14 mouse cellular contexts compared by ENCODE assay signal in genomic region chr7:80205705-80206589, GRCm38 (mm10). TPM values are rescaled to one million over a fixed set of nuclear protein-coding genes. Genes with fewer than 3 reads are reported as not detected.
A peak's percentile ranks its signal among the peaks of the same experiment; 100 is the strongest.
DNase-seq lines count a peak whose midpoint lies in the region; ATAC-seq lines count a peak whose summit lies in the region.
"Had no signal": no experiment of that assay in that cellular context is flagged by ENCODE, and none has a peak within 500 bp of the region (broad histone marks: within the 10 kb centered on the region; RNA-seq: fewer than 3 reads in every experiment).

No protein-coding gene starts in this region.

- H3K27ac ChIP-seq in heart, embryonic 12.5 days (ENCODE audit: poor library complexity, severe bottlenecking) = no peak overlapping the region
- H3K27ac ChIP-seq in intestine, embryonic 16.5 days (ENCODE audit: low read length) = peak overlapping the region; percentile 93
- H3K27ac ChIP-seq in stomach, embryonic 15.5 days = peak overlapping the region; percentile 93
- H3K27ac ChIP-seq: hindbrain, postnatal 0 days; macrophage had no signal

- no peak overlapping the region for H3K9ac ChIP-seq in heart, embryonic 12.5 days
- H3K9ac ChIP-seq in intestine, embryonic 16.5 days (ENCODE audit: low read depth, low read length) = peak overlapping the region; percentile 39; the same call in 1 of the 2 replicates
- H3K9ac ChIP-seq in stomach, embryonic 15.5 days = no peak overlapping the region

- H3K27me3 ChIP-seq in heart, embryonic 12.5 days (replicated peaks) = no peaks in the 10 kb centered on the region
- H3K27me3 ChIP-seq in megakaryocyte, embryonic 14.5 days (replicated peaks) = no peaks in the 10 kb centered on the region
- no peaks in the 10 kb centered on the region for H3K27me3 ChIP-seq in intestine, embryonic 16.5 days (replicated peaks; ENCODE audit: control insufficient read depth, insufficient read depth, low read length)
- no peaks in the 10 kb centered on the region for H3K27me3 ChIP-seq in stomach, embryonic 15.5 days (replicated peaks)

- no peak overlapping the region for H3K4me2 ChIP-seq in heart, embryonic 12.5 days
- no peak overlapping the region for H3K4me2 ChIP-seq in intestine, embryonic 16.5 days (ENCODE audit: low read depth, low read length)
- H3K4me2 ChIP-seq in stomach, embryonic 15.5 days = no peak overlapping the region
- H3K4me2 ChIP-seq: heart, embryonic 11.5 days had no signal

- peak; percentile 83 for DNase-seq in heart, adult 11 months
- DNase-seq in lung, postnatal 10 days = no peak
- no peak for DNase-seq in lung, postnatal 4 days
- DNase-seq: adrenal gland, adult 8-10 months; spleen, adult 18-20 months had no signal

- H3K4me3 ChIP-seq in heart, embryonic 12.5 days = no peak overlapping the region
- H3K4me3 ChIP-seq in megakaryocyte, embryonic 14.5 days (replicated peaks) = peak overlapping the region; percentile 98
- H3K4me3 ChIP-seq in intestine, embryonic 16.5 days (ENCODE audit: low read length) = no peak overlapping the region
- no peak overlapping the region for H3K4me3 ChIP-seq in stomach, embryonic 15.5 days (replicated peaks)
- H3K4me3 ChIP-seq: myocyte had no signal

- 0 out of 2 replicates have a peak, but pooled peaks cover 3% of the 10 kb centered on the region for H3K36me3 ChIP-seq in heart, embryonic 12.5 days
- H3K36me3 ChIP-seq in megakaryocyte, embryonic 14.5 days (replicated peaks; ENCODE audit: low read length) = peaks cover 83% of the 10 kb centered on the region
- H3K36me3 ChIP-seq in intestine, embryonic 16.5 days (ENCODE audit: control insufficient read depth, insufficient read depth, low read length) = no peaks in the 10 kb centered on the region
- no peaks in the 10 kb centered on the region for H3K36me3 ChIP-seq in stomach, embryonic 15.5 days

- peaks cover 67% of the 10 kb centered on the region for H3K4me1 ChIP-seq in heart, embryonic 12.5 days (replicated peaks)
- H3K4me1 ChIP-seq in megakaryocyte, embryonic 14.5 days = peaks cover 100% of the 10 kb centered on the region
- peaks cover 61% of the 10 kb centered on the region for H3K4me1 ChIP-seq in intestine, embryonic 16.5 days (ENCODE audit: control insufficient read depth, insufficient read depth, low read length)
- peaks cover 73% of the 10 kb centered on the region for H3K4me1 ChIP-seq in stomach, embryonic 15.5 days

- ATAC-seq in heart, embryonic 12.5 days (ENCODE audit: insufficient number of reproducible peaks, low FRiP score) = no peak
- no peak for ATAC-seq in megakaryocyte, adult 5-6 weeks (ENCODE audit: poor library complexity, severe bottlenecking)
- no peak for ATAC-seq in intestine, embryonic 16.5 days
- ATAC-seq in stomach, embryonic 15.5 days (ENCODE audit: insufficient read depth, low FRiP score, low read depth) = no peak
- ATAC-seq: hindbrain, postnatal 0 days had no signal

- H3K9me3 ChIP-seq in heart, embryonic 12.5 days (replicated peaks) = no peaks in the 10 kb centered on the region
- no peaks in the 10 kb centered on the region for H3K9me3 ChIP-seq in megakaryocyte, embryonic 14.5 days
- no peaks in the 10 kb centered on the region for H3K9me3 ChIP-seq in intestine, embryonic 16.5 days (ENCODE audit: control insufficient read depth, low read length)
- no peaks in the 10 kb centered on the region for H3K9me3 ChIP-seq in stomach, embryonic 15.5 days

- WGBS in heart, embryonic 12.5 days = 79% methylated on average over 12 of the region's 12 CpGs
- WGBS in intestine, embryonic 16.5 days = 79% methylated on average over 12 of the region's 12 CpGs
- 77% methylated on average over 12 of the region's 12 CpGs for WGBS in stomach, embryonic 15.5 days

RNA-seq across cellular contexts. Expression of gene Sema4b, which starts 19.3 kb away (rescaled TPM):
- polyA plus RNA-seq in heart, embryonic 12.5 days (2016; fragmentation: Nextera tagmentation; extraction: Ambion mirVana) = 10.3 and 10.7 TPM in 2 replicates
- polyA plus RNA-seq in megakaryocyte, embryonic 14.5 days (2012; ENCODE audit: insufficient read depth, low replicate concordance) = 30.8 and 31.0 TPM in 2 replicates
- 10.1 and 13.7 TPM in 2 replicates for total RNA-seq in megakaryocyte, adult 5-6 weeks (2015)
- 10.5 and 11.1 TPM in 2 replicates for total RNA-seq in megakaryocyte, adult 5-6 weeks (2017)
- polyA plus RNA-seq in intestine, embryonic 16.5 days (2015; fragmentation: Nextera tagmentation; extraction: Ambion mirVana) = 14.9 and 16.3 TPM in 2 replicates
- polyA plus RNA-seq in stomach, embryonic 15.5 days (2015; fragmentation: Nextera tagmentation; extraction: Ambion mirVana) = 22.1 and 23.8 TPM in 2 replicates

RNA-seq across cellular contexts. Expression of gene Cib1, which starts 26.7 kb away (rescaled TPM):
- 43.4 and 47.3 TPM in 2 replicates for polyA plus RNA-seq in heart, embryonic 12.5 days (2016; fragmentation: Nextera tagmentation; extraction: Ambion mirVana)
- 42.4 and 54.0 TPM in 2 replicates for polyA plus RNA-seq in megakaryocyte, embryonic 14.5 days (2012; ENCODE audit: insufficient read depth, low replicate concordance)
- total RNA-seq in megakaryocyte, adult 5-6 weeks (2015) = 107 and 134 TPM in 2 replicates
- 86.5 and 98.1 TPM in 2 replicates for total RNA-seq in megakaryocyte, adult 5-6 weeks (2017)
- 285 and 306 TPM in 2 replicates for polyA plus RNA-seq in intestine, embryonic 16.5 days (2015; fragmentation: Nextera tagmentation; extraction: Ambion mirVana)
- polyA plus RNA-seq in stomach, embryonic 15.5 days (2015; fragmentation: Nextera tagmentation; extraction: Ambion mirVana) = 157 and 158 TPM in 2 replicates

RNA-seq across cellular contexts. Expression of gene Gdpgp1, which starts 26.7 kb away (rescaled TPM):
- polyA plus RNA-seq in heart, embryonic 12.5 days (2016; fragmentation: Nextera tagmentation; extraction: Ambion mirVana) = 3.6 and 3.9 TPM in 2 replicates
- polyA plus RNA-seq in megakaryocyte, embryonic 14.5 days (2012; ENCODE audit: insufficient read depth, low replicate concordance) = 1.6 and 7.0 TPM in 2 replicates
- total RNA-seq in megakaryocyte, adult 5-6 weeks (2015) = 5.2 and 5.4 TPM in 2 replicates
- total RNA-seq in megakaryocyte, adult 5-6 weeks (2017) = 1.9 and 2.7 TPM in 2 replicates
- polyA plus RNA-seq in intestine, embryonic 16.5 days (2015; fragmentation: Nextera tagmentation; extraction: Ambion mirVana) = 7.6 and 8.1 TPM in 2 replicates
- polyA plus RNA-seq in stomach, embryonic 15.5 days (2015; fragmentation: Nextera tagmentation; extraction: Ambion mirVana) = 5.2 and 5.3 TPM in 2 replicates

RNA-seq across cellular contexts. Expression of gene Ttll13, which starts 40.2 kb away (rescaled TPM):
- 0.26 and 0.37 TPM in 2 replicates for polyA plus RNA-seq in heart, embryonic 12.5 days (2016; fragmentation: Nextera tagmentation; extraction: Ambion mirVana)
- polyA plus RNA-seq in megakaryocyte, embryonic 14.5 days (2012; ENCODE audit: insufficient read depth, low replicate concordance) = 0.11 TPM in 1 of 2 replicates, not detected in the other
- total RNA-seq in megakaryocyte, adult 5-6 weeks (2015) = 0.07 TPM in 1 of 2 replicates, not detected in the other
- total RNA-seq in megakaryocyte, adult 5-6 weeks (2017) = 0.12 TPM in 1 of 2 replicates, not detected in the other
- polyA plus RNA-seq in intestine, embryonic 16.5 days (2015; fragmentation: Nextera tagmentation; extraction: Ambion mirVana) = 0.56 and 0.69 TPM in 2 replicates
- polyA plus RNA-seq in stomach, embryonic 15.5 days (2015; fragmentation: Nextera tagmentation; extraction: Ambion mirVana) = 1.1 and 1.6 TPM in 2 replicates

RNA-seq across cellular contexts. Expression of gene Ngrn, which starts 55.1 kb away (rescaled TPM):
- polyA plus RNA-seq in heart, embryonic 12.5 days (2016; fragmentation: Nextera tagmentation; extraction: Ambion mirVana) = 43.0 and 43.4 TPM in 2 replicates
- 3.8 and 39.8 TPM in 2 replicates for polyA plus RNA-seq in megakaryocyte, embryonic 14.5 days (2012; ENCODE audit: insufficient read depth, low replicate concordance)
- total RNA-seq in megakaryocyte, adult 5-6 weeks (2015) = 24.8 and 28.1 TPM in 2 replicates
- total RNA-seq in megakaryocyte, adult 5-6 weeks (2017) = 21.4 and 21.8 TPM in 2 replicates
- 52.0 and 57.8 TPM in 2 replicates for polyA plus RNA-seq in intestine, embryonic 16.5 days (2015; fragmentation: Nextera tagmentation; extraction: Ambion mirVana)
- 47.3 and 52.0 TPM in 2 replicates for polyA plus RNA-seq in stomach, embryonic 15.5 days (2015; fragmentation: Nextera tagmentation; extraction: Ambion mirVana)
